Mouse (Mus musculus): ENCODE measurements at regions not wholly inside any gene's neighbourhood (a gene's known extent, or its start where the extent isn't known, plus 50 kb on each side); places are given as distances from the start of the nearest gene placed in this dataset.
"Not testable (repeated sequence)": the region's sequence is repeated elsewhere in the genome, so short reads cannot be mapped to it uniquely, and the experiment has no call there.

- no peak for DNase-seq (ENCODE audit: low spot score)
Observed at GRCm38 (mm10) chrX:92981141-92981540, 305.1 kb upstream of the Arx start.

GRCm38 (mm10) chrX:93002236-93002976, 283.8 kb upstream of the Arx start:
- DNase-seq (ENCODE audit: low spot score) = no peak

GRCm38 (mm10) chrX:93006681-93007080, 279.6 kb upstream of the Arx start:
- DNase-seq (ENCODE audit: low spot score) = no peak

- no peak for DNase-seq (ENCODE audit: low spot score)
Observed at GRCm38 (mm10) chrX:93011578-93011977, 274.7 kb upstream of the Arx start.

GRCm38 (mm10) chrX:93016391-93016790, 269.9 kb upstream of the Arx start:
- no peak for DNase-seq (ENCODE audit: low spot score)

- DNase-seq (ENCODE audit: low spot score) = no peak
Observed at GRCm38 (mm10) chrX:93041096-93041495, 245.1 kb upstream of the Arx start.

GRCm38 (mm10) chrX:93042736-93043135, 243.5 kb upstream of the Arx start:
- DNase-seq (ENCODE audit: low spot score) = no peak

- DNase-seq (ENCODE audit: low spot score) = no peak
Observed at GRCm38 (mm10) chrX:93048967-93049754, 237.1 kb upstream of the Arx start.

- DNase-seq (ENCODE audit: low spot score) = no peak
Observed at GRCm38 (mm10) chrX:93049755-93050143, 236.5 kb upstream of the Arx start.

GRCm38 (mm10) chrX:93059533-93059932, 226.7 kb upstream of the Arx start:
- no peak for DNase-seq (ENCODE audit: low spot score)

GRCm38 (mm10) chrX:93068884-93069283, 217.4 kb upstream of the Arx start:
- DNase-seq (ENCODE audit: low spot score) = no peak

GRCm38 (mm10) chrX:93069569-93070289, 216.5 kb upstream of the Arx start:
- peak; percentile 65 for DNase-seq (ENCODE audit: low spot score)

GRCm38 (mm10) chrX:93070290-93070611, 216.0 kb upstream of the Arx start:
- no peak for DNase-seq (ENCODE audit: low spot score)

- DNase-seq (ENCODE audit: low spot score) = no peak
Observed at GRCm38 (mm10) chrX:93088976-93089375, 197.3 kb upstream of the Arx start.

- DNase-seq (ENCODE audit: low spot score) = no peak
Observed at GRCm38 (mm10) chrX:93097551-93097950, 188.7 kb upstream of the Arx start.

- no peak for DNase-seq (ENCODE audit: low spot score)
Observed at GRCm38 (mm10) chrX:93107930-93108567, 178.2 kb upstream of the Arx start.

- not testable (repeated sequence) for DNase-seq (ENCODE audit: low spot score)
Observed at GRCm38 (mm10) chrX:93154367-93154766, 131.9 kb upstream of the Arx start.

GRCm38 (mm10) chrX:93159105-93159504, 127.1 kb upstream of the Arx start:
- no peak for DNase-seq (ENCODE audit: low spot score)

GRCm38 (mm10) chrX:93160956-93161355, 125.3 kb upstream of the Arx start:
- DNase-seq (ENCODE audit: low spot score) = no peak

All from MN1 (cell line).